In the genomic region with DNA sequence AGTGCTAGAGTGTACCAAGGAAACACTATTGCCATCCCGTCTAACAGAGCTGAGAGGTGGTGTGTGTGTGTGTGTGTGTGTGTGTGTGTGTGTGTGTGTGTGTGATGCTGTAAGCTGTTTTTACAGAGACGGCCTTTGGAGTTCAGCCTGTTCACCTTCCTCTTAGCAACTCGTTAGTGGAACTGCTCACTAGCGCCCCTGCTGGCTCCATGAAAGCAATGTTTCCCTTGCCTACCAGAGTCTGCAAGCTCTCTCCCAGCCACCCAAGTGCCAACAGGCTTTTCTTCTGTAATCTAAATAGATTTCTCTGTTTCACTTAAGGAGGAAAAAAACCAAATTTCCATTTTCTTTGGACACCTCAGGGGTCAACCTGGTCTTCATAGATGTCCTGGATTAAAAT, we compare ENCODE assay signal across 8 mouse cellular contexts.
DNase-seq lines count a peak whose midpoint lies in the region; ATAC-seq and TF ChIP-seq lines count a peak whose summit lies in the region.
"Had no signal": no experiment of that assay in that cellular context is flagged by ENCODE, and none has a peak within 500 bp of the region (broad histone marks: within the 10 kb centered on the region; RNA-seq: fewer than 3 reads in every experiment).

No protein-coding gene starts in this region.

- no peaks in the 10 kb centered on the region for H3K4me1 ChIP-seq in kidney, embryonic 15.5 days
- peaks cover 8 to 18% of the 10 kb centered on the region in 2 experiments; a peak in 2 of 4 replicates for H3K4me1 ChIP-seq in CH12.LX (ENCODE audit: control insufficient read depth in 1 of 2, insufficient read depth in 2 of 2)
- H3K4me1 ChIP-seq in forebrain, embryonic 14.5 days (ENCODE audit: control insufficient read depth, insufficient read depth, low read length): no peaks in the 10 kb centered on the region

- peak; percentile 66 to 72 for TF ChIP-seq CTCF in CH12.LX (conservative IDR thresholded peaks at IDR 0.05 in 1 of 2, IDR thresholded peaks at IDR 0.05 in 1 of 2; ENCODE audit: low read depth in 2 of 2, low read length in 2 of 2)
- TF ChIP-seq CTCF in Patski (IDR thresholded peaks at IDR 0.05): peak; percentile 51

- in situ Hi-C loops in CH12.LX (cut with MboI; ENCODE audit: low pct_ligation_motif_present, low pct_unique_long_range_greater_than_20kb, low sequenced_read_pairs) (no loop called here), Patski (cut with MboI; ENCODE audit: low pct_unique_long_range_greater_than_20kb) (no loop called here)

- H3K9ac ChIP-seq in kidney, embryonic 15.5 days: no peak overlapping the region
- no peak overlapping the region for H3K9ac ChIP-seq in CH12.LX (ENCODE audit: insufficient read depth, low read depth)
- H3K9ac ChIP-seq in forebrain, embryonic 14.5 days (ENCODE audit: low read length): no peak overlapping the region

- H3K9me3 ChIP-seq in kidney, embryonic 15.5 days (replicated peaks): no peaks in the 10 kb centered on the region
- no peaks in the 10 kb centered on the region for H3K9me3 ChIP-seq in CH12.LX (replicated peaks; ENCODE audit: low read length)
- H3K9me3 ChIP-seq in forebrain, embryonic 14.5 days (replicated peaks; ENCODE audit: control insufficient read depth, low read length): no peaks in the 10 kb centered on the region

- H3K4me2 ChIP-seq in kidney, embryonic 15.5 days: no peak overlapping the region
- no peak overlapping the region for H3K4me2 ChIP-seq in CH12.LX (ENCODE audit: insufficient read depth, low read depth, poor library complexity, severe bottlenecking)
- no peak overlapping the region for H3K4me2 ChIP-seq in forebrain, embryonic 14.5 days (ENCODE audit: low read length)

- peak; percentile 46 for TF ChIP-seq RAD21 in CH12.LX (IDR thresholded peaks at IDR 0.05; ENCODE audit: low read depth, low read length)

- 23% methylated on average over 4 of the region's 4 CpGs for WGBS in kidney, embryonic 15.5 days
- 10% methylated on average over 4 of the region's 4 CpGs for WGBS in forebrain, embryonic 14.5 days

- no peak for TF ChIP-seq EP300 in CH12.LX (IDR thresholded peaks at IDR 0.05; ENCODE audit: low read length)

- TF ChIP-seq POLR2A in CH12.LX (IDR thresholded peaks at IDR 0.05; ENCODE audit: low read depth, low read length): no peak

- POLR2A ChIA-PET in Patski (lab: Charles Lee): no interaction called here

- no peaks in the 10 kb centered on the region for H3K27me3 ChIP-seq in kidney, embryonic 15.5 days
- no peaks in the 10 kb centered on the region for H3K27me3 ChIP-seq in CH12.LX (replicated peaks)
- no peaks in the 10 kb centered on the region for H3K27me3 ChIP-seq in Patski
- no peaks in the 10 kb centered on the region for H3K27me3 ChIP-seq in forebrain, embryonic 14.5 days (replicated peaks; ENCODE audit: control insufficient read depth, insufficient read depth, low read length)

- DNase-seq in kidney, adult 9 months: peak; percentile 19
- DNase-seq in CH12.LX (ENCODE audit: extremely low read depth) (peak; percentile 78), Patski (ENCODE audit: low read depth, low spot score) (no peak)
- DNase-seq in forebrain, embryonic 14.5 days (ENCODE audit: low spot score): peak; percentile 69
- peak; percentile 79 for DNase-seq in retina, embryonic 14.5 days (ENCODE audit: low spot score)

- H3K4me3 ChIP-seq in kidney, embryonic 15.5 days (replicated peaks): no peak overlapping the region
- H3K4me3 ChIP-seq in CH12.LX (replicated peaks in 1 of 3; ENCODE audit: low read depth in 2 of 3, low read length in 2 of 3, poor library complexity in 1 of 3): no peak overlapping the region
- no peak overlapping the region for H3K4me3 ChIP-seq in forebrain, embryonic 14.5 days (ENCODE audit: low read depth, low read length)

- H3K27ac ChIP-seq in kidney, embryonic 15.5 days: no peak overlapping the region
- H3K27ac ChIP-seq in CH12.LX (ENCODE audit: insufficient read depth, low read depth): no peak overlapping the region
- H3K27ac ChIP-seq in forebrain, embryonic 14.5 days (ENCODE audit: low read depth, low read length): no peak overlapping the region
- H3K27ac ChIP-seq: macrophage had no signal

- H3K36me3 ChIP-seq in kidney, embryonic 15.5 days: no peaks in the 10 kb centered on the region
- no peaks in the 10 kb centered on the region for H3K36me3 ChIP-seq in CH12.LX (replicated peaks in 1 of 2; ENCODE audit: control insufficient read depth in 1 of 2, insufficient read depth in 1 of 2, low read length in 1 of 2)
- no peaks in the 10 kb centered on the region for H3K36me3 ChIP-seq in forebrain, embryonic 14.5 days (ENCODE audit: control insufficient read depth, insufficient read depth, low read length)

- H3K79me2 ChIP-seq in CH12.LX (replicated peaks; ENCODE audit: control insufficient read depth, extremely low read depth, insufficient read depth, poor library complexity, severe bottlenecking): no peaks in the 10 kb centered on the region

- no peak for ATAC-seq in kidney, embryonic 15.5 days (replicated peaks; ENCODE audit: low FRiP score)
- no peak for ATAC-seq in Patski
- no peak for ATAC-seq in forebrain, embryonic 14.5 days
- ATAC-seq in monocyte, adult 5-6 weeks (replicated peaks; ENCODE audit: insufficient number of reproducible peaks, low FRiP score, low TSS enrichment, poor library complexity, severe bottlenecking): no peak

- CTCF ChIA-PET in Patski (lab: Charles Lee): no interaction called here

- dilution Hi-C loops in CH12.LX (cut with MboI; ENCODE audit: extremely low pct_ligation_motif_present, extremely low pct_unique_long_range_greater_than_20kb, low sequenced_read_pairs): no loop called here

TF ChIP-seq in CH12.LX, 34 proteins besides CTCF, POLR2A, EP300 and RAD21:
- no peak for TF ChIP-seq POLR2AphosphoS2 (IDR thresholded peaks at IDR 0.05; ENCODE audit: low read depth, low read length)
- TF ChIP-seq ZKSCAN1 (IDR thresholded peaks at IDR 0.05; ENCODE audit: borderline replicate concordance, low read depth, low read length): no peak
- no peak for TF ChIP-seq MAFK (IDR thresholded peaks at IDR 0.05; ENCODE audit: insufficient replicate concordance, low read length)
- TF ChIP-seq USF1 (IDR thresholded peaks at IDR 0.05; ENCODE audit: low read depth, low read length): no peak
- TF ChIP-seq SMC3 (IDR thresholded peaks at IDR 0.05; ENCODE audit: low read depth, low read length): peak; percentile 44
